Mouse (Mus musculus) heart, embryonic 12.5 days (tissue): Measurements from ENCODE around the gene Pla2g12a. TPM values are rescaled to one million over a fixed set of nuclear protein-coding genes. Genes with fewer than 3 reads are reported as not detected.
A peak's percentile ranks its signal among the peaks of the same experiment; 100 is the strongest.

Experiments
- ATAC-seq: fragments of 200-750 bp; cut with Nextera tagmentation; 2 replicates; pipeline ENCODE4 v1.8.0; 2017; ENCODE audit warnings: moderate TSS enrichment, moderate library complexity; ENCODE audit not compliant: insufficient number of reproducible peaks, low FRiP score
- H3K27ac ChIP-seq: fragments of 300-500 bp; sonication (generic); 2 replicates; pipeline ENCODE4 v1.5.1; 2016; ENCODE audit warnings: mild to moderate bottlenecking, moderate library complexity; ENCODE audit not compliant: poor library complexity, severe bottlenecking
- H3K27me3 ChIP-seq: fragments of 300-500 bp; sonication (generic); replicated peaks from 2 replicates; pipeline ENCODE4 v1.6.1; 2016; ENCODE audit warnings: mild to moderate bottlenecking, moderate library complexity
- H3K36me3 ChIP-seq: fragments of 300-500 bp; sonication (generic); 2 replicates; pipeline ENCODE4 v1.6.1; 2016; ENCODE audit warnings: mild to moderate bottlenecking, moderate library complexity
- H3K4me1 ChIP-seq: fragments of 300-500 bp; sonication (generic); replicated peaks from 2 replicates; pipeline ENCODE4 v1.6.1; 2016; ENCODE audit warnings: mild to moderate bottlenecking
- H3K4me2 ChIP-seq: fragments of 300-500 bp; sonication (generic); 2 replicates; pipeline ENCODE4 v1.6.1; 2016; ENCODE audit warnings: mild to moderate bottlenecking, moderate library complexity
- H3K4me3 ChIP-seq: fragments of 300-500 bp; sonication (generic); 2 replicates; pipeline ENCODE4 v1.5.1; 2016; ENCODE audit warnings: mild to moderate bottlenecking
- H3K9ac ChIP-seq: fragments of 300-500 bp; sonication (generic); 2 replicates; pipeline ENCODE4 v1.6.1; 2016; ENCODE audit warnings: mild to moderate bottlenecking, moderate library complexity
- H3K9me3 ChIP-seq: fragments of 300-500 bp; sonication (generic); replicated peaks from 2 replicates; pipeline ENCODE4 v1.6.1; 2016; ENCODE audit warnings: mild to moderate bottlenecking, moderate library complexity
- WGBS: fragments of 180-500 bp; shearing (Covaris S2); methylation state at CpG from one replicate; pipeline ENCODE4 v1.1.7; 2016; 5-methylcytosine and 5-hydroxymethylcytosine counted together
- polyA plus RNA-seq: library from polyadenylated mRNA; unstranded; fragments of >200 nt; fragmentation: Nextera tagmentation; extraction: Ambion mirVana; gene quantifications from 2 replicates; pipeline ENCODE4 v1.2.1, GENCODE M21; 2016

Gene Pla2g12a
- polyA plus RNA-seq, 1 experiment from 2014 or later: 66.1 TPM

DNA sequence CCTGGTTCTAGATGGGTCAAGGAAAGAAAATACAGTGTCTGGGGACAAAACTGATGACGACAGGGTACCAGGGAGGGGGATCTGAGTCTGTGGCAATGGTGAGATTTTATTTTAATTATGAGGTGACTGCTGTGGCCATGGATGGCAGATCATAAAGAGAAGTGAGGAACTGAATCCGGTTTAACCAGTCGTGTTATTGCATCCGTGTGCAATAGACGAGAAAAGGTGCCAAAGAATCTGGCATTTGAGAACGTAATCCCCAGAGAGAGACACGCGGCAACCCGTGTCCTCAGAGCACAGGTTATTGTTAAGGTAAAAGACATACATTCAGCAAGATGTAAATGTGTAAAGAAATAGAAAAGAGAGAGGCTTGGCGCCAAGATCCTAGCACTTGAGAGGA lies 1.1 kb upstream of the Pla2g12a start:
- 88% methylated on average over 10 of the region's 10 CpGs for WGBS

DNA sequence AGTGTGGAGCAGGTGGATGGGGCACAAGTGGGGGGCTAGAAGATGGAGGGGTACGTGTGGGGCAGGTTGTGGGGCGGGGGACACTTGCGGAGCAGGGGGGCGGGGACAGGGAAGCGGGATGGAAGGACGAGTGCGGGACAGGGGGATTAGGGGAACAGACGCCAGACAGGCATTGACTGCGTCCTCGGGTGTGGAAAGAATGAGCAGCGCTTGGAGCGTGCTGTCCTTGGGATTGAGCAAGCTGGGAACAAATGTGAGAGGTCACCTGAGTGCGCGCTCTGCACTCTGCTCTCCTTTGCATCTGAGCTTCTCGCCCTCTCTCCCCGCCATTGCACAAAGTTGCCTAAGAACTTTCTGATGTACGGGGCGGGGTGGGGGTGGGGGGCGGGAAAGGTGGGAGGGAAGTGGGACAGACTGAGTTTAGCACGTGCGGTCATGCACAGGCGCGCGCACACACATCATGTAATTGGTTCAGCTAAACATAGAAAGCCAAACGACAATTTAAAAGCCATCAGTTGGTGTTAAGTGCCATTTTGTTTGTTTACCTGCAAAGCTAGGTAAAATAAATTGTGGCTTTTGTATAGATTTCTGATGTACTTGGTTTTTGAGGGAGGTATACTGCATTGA lies 838 bp downstream of the Pla2g12a start:
- H3K4me3 ChIP-seq: peak overlapping the region; percentile 73

More for the DNA sequence above, 1.1 kb upstream of the Pla2g12a start:
- H3K4me1 ChIP-seq: 0 out of 2 replicates have a peak, but pooled peaks cover 12% of the 10 kb centered on the region
- H3K36me3 ChIP-seq: no peaks in the 10 kb centered on the region
- H3K27ac ChIP-seq: no peak overlapping the region
- no peak overlapping the region for H3K4me3 ChIP-seq
- no peak overlapping the region for H3K4me2 ChIP-seq
- no peak overlapping the region for H3K9ac ChIP-seq
- H3K27me3 ChIP-seq: 0 out of 2 replicates have a peak, but pooled peaks cover 6% of the 10 kb centered on the region
- ATAC-seq: no peak
- H3K9me3 ChIP-seq: no peaks in the 10 kb centered on the region

DNA sequence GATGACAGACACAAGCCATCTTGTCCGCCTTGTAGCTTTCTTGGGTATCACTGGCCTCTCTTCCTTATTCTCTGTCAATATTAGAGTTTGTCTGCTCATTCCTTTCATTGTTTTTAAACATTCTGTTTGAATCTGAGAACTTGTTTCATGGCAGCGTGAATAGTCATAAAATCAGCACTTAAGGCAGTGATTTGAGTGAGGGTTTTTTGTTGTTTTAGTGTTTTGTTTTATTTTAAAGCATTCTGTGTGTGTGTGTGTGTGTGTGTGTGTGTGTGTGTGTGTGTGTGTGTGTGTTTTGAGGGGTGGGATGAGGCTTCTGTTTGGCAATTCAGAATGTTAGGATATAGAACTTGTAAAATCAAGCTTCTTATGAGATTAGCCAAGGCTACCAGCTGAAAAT lies 1.5 kb downstream of the Pla2g12a start:
- WGBS: 85% methylated on average over 2 of the region's 2 CpGs
- Histone ChIP-seq H3K4me1 (peaks cover 14% of the 10 kb centered on the region; the same call in 1 of the 2 replicates), H3K9ac (no peak overlapping the region), H3K36me3 (no peaks in the 10 kb centered on the region), H3K4me2 (peak overlapping the region; percentile 96), H3K27me3 (0 out of 2 replicates have a peak, but pooled peaks cover 6% of the 10 kb centered on the region), H3K9me3 (no peaks in the 10 kb centered on the region), H3K4me3 (peak overlapping the region; percentile 73), H3K27ac (no peak overlapping the region)
- no peak for ATAC-seq

More for the DNA sequence above, 838 bp downstream of the Pla2g12a start:
- Histone ChIP-seq H3K27me3 (0 out of 2 replicates have a peak, but pooled peaks cover 6% of the 10 kb centered on the region), H3K9ac (peak overlapping the region; percentile 88), H3K27ac (peak overlapping the region; percentile 77), H3K4me2 (peak overlapping the region; percentile 96), H3K4me1 (0 out of 2 replicates have a peak, but pooled peaks cover 12% of the 10 kb centered on the region), H3K36me3 (no peaks in the 10 kb centered on the region), H3K9me3 (no peaks in the 10 kb centered on the region)
- WGBS: under 1% methylated on average over 25 of the region's 25 CpGs
- peak; percentile 67 for ATAC-seq

DNA sequence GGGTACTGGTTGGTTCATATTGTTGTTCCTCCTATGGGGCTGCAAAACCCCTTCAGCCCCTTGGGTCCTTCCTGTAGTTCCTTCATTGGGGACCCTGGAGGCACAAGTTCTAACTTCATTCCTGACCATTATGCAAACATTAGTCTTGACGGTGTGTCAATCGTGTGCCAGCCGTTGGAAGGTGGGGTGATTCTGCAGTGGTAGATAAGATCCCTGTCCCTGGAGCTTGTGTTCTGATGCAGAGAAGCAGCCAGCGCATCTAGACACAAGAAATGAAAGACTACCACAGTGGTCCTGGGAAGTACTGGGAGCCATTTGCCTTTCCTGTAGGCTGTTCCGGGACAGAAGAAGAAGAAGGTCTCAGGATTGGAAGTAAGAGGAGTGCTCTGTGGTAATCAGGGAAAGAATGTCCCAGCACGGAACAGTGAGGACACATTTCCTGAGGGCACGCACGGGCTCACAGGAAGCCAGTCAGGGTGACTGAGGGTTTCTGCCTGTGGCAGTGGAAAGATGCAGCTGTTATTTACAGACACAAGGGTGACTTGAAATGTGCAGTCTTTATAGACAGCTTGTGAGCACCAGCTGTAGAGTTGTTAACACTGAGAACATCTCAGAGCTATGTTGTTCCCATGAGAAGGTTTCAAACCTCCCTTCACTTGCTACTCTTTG lies 2.7 kb downstream of the Pla2g12a start:
- 46% methylated on average over 8 of the region's 8 CpGs for WGBS

DNA sequence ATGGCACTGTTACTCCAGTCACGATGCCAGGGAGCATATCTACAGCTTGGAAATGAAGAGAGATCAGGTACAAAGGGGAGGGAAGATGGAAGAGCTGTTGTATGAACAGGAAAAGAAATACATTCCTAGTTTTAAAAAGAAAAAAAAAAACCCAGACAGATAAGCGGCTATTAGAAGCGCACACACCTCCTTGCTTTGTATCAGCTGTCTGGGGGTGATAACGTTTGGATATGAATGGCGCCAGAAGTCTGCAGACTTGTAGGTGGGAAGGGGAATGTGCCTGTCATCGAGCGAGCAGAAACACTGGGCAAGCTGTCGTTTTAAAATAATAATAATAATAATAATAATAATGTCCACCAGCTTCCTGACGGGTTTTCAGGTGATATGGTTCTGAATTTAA lies 7.2 kb downstream of the Pla2g12a start:
- peaks cover 19% of the 10 kb centered on the region for H3K4me1 ChIP-seq
- H3K27ac ChIP-seq: no peak overlapping the region
- no peak overlapping the region for H3K4me3 ChIP-seq
- 38% methylated on average over 9 of the region's 9 CpGs for WGBS
- peaks cover 6% of the 10 kb centered on the region; the same call in 1 of the 2 replicates for H3K36me3 ChIP-seq
- H3K9ac ChIP-seq: no peak overlapping the region
- no peak for ATAC-seq
- no peaks in the 10 kb centered on the region for H3K9me3 ChIP-seq
- no peak overlapping the region for H3K4me2 ChIP-seq
- no peaks in the 10 kb centered on the region for H3K27me3 ChIP-seq

More for the DNA sequence above, 2.7 kb downstream of the Pla2g12a start:
- H3K9ac ChIP-seq: no peak overlapping the region
- 0 out of 2 replicates have a peak, but pooled peaks cover 6% of the 10 kb centered on the region for H3K27me3 ChIP-seq
- no peak overlapping the region for H3K4me2 ChIP-seq
- ATAC-seq: no peak
- H3K36me3 ChIP-seq: no peaks in the 10 kb centered on the region
- H3K4me3 ChIP-seq: no peak overlapping the region
- H3K9me3 ChIP-seq: no peaks in the 10 kb centered on the region
- H3K4me1 ChIP-seq: peaks cover 23% of the 10 kb centered on the region
- no peak overlapping the region for H3K27ac ChIP-seq

DNA sequence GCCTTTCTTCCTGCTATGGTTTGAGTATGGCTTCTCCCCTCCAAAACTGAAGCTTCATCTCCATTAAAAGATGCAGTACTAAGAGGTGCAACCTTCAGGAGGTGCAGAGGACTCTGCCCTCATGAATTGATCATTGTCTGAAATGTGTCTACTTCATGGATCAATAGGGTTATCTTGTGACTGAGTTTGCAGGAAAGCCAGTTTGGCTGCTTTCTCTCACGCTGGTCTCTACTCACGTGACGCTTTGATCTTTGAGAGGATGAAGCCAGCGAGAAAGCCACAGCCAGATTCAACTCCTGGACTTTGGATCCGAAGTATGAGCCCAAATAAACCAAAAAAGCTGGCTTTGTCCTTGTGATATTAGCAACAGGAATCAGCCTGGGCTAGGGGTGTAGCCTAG lies 8.0 kb downstream of the Pla2g12a start:
- WGBS: 76% methylated on average over 5 of the region's 5 CpGs
- H3K27ac ChIP-seq: no peak overlapping the region; the same call in 1 of the 2 replicates

DNA sequence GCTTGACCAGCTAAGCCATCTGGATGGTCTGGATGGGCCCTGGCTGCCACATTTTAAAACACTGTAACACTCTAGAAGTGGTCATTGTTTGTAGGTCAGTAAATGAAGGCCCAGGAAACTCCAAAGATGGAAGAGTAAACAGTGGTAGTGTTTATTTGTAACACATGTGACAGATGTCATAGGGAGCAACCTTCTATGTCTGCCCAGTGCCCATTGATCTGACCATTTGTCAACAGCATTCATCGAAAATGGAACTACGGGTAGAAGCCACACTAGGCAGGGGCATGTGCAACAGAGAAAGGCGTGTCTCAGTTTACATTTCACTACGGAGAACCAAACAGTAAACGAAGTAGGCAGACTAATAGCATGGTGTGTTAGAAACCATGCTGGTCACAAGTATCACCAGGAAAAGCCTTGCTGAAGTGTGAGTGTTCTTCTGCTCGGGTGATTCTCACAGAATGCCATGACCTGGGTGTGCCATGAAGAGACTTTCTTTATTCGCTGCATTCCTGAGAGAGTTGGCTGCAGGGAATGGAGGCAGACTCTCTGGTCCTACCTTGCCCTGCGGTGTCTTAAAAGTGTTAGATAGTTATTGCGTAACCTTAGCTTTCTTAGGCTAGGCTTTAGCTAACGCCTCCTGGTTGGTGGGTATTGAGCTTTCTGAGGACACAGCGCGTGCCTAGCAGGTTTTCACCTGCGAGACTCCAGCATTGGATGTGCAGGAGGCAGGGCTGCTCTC lies 9.5 kb downstream of the Pla2g12a start:
- no peaks in the 10 kb centered on the region for H3K27me3 ChIP-seq
- H3K36me3 ChIP-seq: peaks cover 26% of the 10 kb centered on the region
- H3K4me2 ChIP-seq: no peak overlapping the region
- no peak for ATAC-seq
- no peak overlapping the region for H3K9ac ChIP-seq
- WGBS: 85% methylated on average over 13 of the region's 13 CpGs
- H3K9me3 ChIP-seq: no peaks in the 10 kb centered on the region
- H3K27ac ChIP-seq: no peak overlapping the region
- no peak overlapping the region for H3K4me3 ChIP-seq
- H3K4me1 ChIP-seq: peaks cover 11% of the 10 kb centered on the region

More for the DNA sequence above, 8.0 kb downstream of the Pla2g12a start:
- Histone ChIP-seq H3K27me3 (no peaks in the 10 kb centered on the region), H3K4me2 (no peak overlapping the region), H3K4me1 (peaks cover 11% of the 10 kb centered on the region), H3K9ac (no peak overlapping the region), H3K4me3 (no peak overlapping the region), H3K9me3 (no peaks in the 10 kb centered on the region), H3K36me3 (peaks cover 12% of the 10 kb centered on the region)
- no peak for ATAC-seq

DNA sequence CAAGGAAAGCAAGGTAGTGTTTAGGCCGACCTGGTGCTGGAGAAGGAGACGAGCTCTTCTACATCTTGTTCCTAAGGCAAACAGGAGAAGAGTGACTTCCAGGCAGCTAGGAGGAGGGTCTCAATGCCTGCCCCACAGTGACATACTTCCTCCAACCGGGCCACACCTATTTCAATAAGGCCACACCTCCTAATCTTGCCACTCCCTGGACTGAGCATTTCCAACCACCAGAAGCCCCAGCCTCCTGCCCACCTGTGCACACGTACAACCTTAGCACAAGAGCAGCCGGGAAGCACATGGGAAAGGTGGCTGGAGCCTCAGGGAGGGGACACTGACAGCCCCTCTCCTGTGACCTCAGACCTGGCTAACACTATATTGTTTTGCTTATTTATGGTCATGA lies 13.6 kb downstream of the Pla2g12a start:
- no peaks in the 10 kb centered on the region for H3K9me3 ChIP-seq
- H3K9ac ChIP-seq: no peak overlapping the region
- H3K27me3 ChIP-seq: no peaks in the 10 kb centered on the region
- no peak for ATAC-seq
- H3K27ac ChIP-seq: no peak overlapping the region
- no peak overlapping the region for H3K4me2 ChIP-seq
- 71% methylated on average over 5 of the region's 5 CpGs for WGBS
- peaks cover 39% of the 10 kb centered on the region for H3K36me3 ChIP-seq
- peaks cover 10% of the 10 kb centered on the region; the same call in 1 of the 2 replicates for H3K4me1 ChIP-seq
- H3K4me3 ChIP-seq: no peak overlapping the region

DNA sequence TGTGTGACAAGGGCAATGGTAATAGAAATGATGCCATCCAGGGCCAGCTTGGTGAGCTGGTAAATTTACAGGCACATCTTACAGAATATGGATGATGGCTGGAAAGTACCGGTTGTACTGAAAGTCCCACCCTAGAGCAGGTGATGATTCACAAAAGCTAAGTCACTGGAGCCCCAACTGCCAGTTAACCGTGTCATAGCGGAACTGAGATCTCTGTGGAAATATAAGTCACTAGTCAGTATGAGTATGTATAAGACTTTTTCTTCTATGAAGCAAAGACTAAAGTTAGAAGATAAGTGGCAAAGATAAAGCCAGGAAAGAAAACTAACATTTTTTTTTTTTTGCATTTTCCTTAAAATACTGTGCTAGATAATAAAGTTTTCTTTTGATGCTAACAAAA lies 14.7 kb downstream of the Pla2g12a start:
- Histone ChIP-seq H3K9ac (no peak overlapping the region), H3K4me2 (no peak overlapping the region), H3K4me3 (no peak overlapping the region), H3K4me1 (peaks cover 17% of the 10 kb centered on the region), H3K27ac (no peak overlapping the region), H3K9me3 (no peaks in the 10 kb centered on the region), H3K27me3 (no peaks in the 10 kb centered on the region), H3K36me3 (peaks cover 39% of the 10 kb centered on the region)
- ATAC-seq: no peak
- 90% methylated on average over 3 of the region's 3 CpGs for WGBS

DNA sequence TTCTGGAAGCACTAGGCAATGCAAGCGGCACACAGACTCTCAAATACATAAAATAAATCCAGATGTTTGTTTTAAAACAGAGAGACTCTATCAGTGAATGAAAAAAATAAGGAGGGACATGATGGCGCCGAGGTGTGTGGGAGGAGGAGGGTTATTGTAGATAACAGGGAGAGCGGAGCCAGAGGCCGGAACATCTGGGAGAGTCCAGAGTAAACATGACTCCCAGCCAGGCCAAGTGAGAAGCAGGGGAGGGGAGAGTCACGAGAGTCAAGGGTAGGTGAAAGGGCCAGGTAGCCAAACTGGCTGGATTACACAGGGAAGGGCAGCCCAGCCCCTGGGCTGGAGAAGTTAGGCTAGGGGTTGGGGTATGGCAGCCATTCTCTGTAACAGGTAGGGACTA lies 18.2 kb downstream of the Pla2g12a start:
- no peak for ATAC-seq
- Histone ChIP-seq H3K27me3 (no peaks in the 10 kb centered on the region), H3K4me3 (no peak overlapping the region), H3K36me3 (peaks cover 26% of the 10 kb centered on the region), H3K4me2 (no peak overlapping the region), H3K4me1 (peaks cover 26% of the 10 kb centered on the region), H3K9ac (no peak overlapping the region), H3K27ac (no peak overlapping the region; the same call in 1 of the 2 replicates), H3K9me3 (no peaks in the 10 kb centered on the region; the same call in 1 of the 2 replicates)
- 37% methylated on average over 6 of the region's 6 CpGs for WGBS

DNA sequence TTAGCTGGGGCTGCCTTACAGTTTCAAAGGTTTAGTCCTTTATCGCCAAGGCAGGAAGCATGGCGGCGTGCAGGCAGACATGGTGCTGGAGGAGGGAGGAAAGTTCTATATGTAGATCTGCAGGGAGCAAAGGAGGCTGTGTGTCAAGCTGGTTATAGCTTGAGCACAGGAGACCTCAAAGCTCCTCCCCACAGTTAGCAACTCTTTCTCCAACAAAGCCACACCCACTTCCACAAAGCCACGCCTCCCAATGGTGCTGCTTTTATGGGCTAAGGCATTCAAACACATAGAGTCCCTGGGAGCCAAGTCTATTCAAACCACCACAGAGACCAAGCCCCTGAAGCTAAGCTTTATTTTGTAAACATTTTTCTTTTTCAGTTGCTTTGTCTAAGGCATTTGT lies 20.5 kb downstream of the Pla2g12a start:
- 59% methylated on average over 4 of the region's 4 CpGs for WGBS
- no peak for ATAC-seq

More for the DNA sequence above, 20.5 kb downstream of the Pla2g12a start:
- no peak overlapping the region for H3K27ac ChIP-seq
- H3K9me3 ChIP-seq: no peaks in the 10 kb centered on the region; the same call in 1 of the 2 replicates
- H3K27me3 ChIP-seq: no peaks in the 10 kb centered on the region
- H3K9ac ChIP-seq: no peak overlapping the region
- no peak overlapping the region for H3K4me3 ChIP-seq
- no peak overlapping the region for H3K4me2 ChIP-seq
- H3K36me3 ChIP-seq: peaks cover 7% of the 10 kb centered on the region; the same call in 1 of the 2 replicates
- peaks cover 43% of the 10 kb centered on the region for H3K4me1 ChIP-seq
